Mouse (Mus musculus): ENCODE measurements at regions not wholly inside any gene's neighbourhood (a gene's known extent, or its start where the extent isn't known, plus 50 kb on each side); places are given as distances from the start of the nearest gene placed in this dataset.

DNA sequence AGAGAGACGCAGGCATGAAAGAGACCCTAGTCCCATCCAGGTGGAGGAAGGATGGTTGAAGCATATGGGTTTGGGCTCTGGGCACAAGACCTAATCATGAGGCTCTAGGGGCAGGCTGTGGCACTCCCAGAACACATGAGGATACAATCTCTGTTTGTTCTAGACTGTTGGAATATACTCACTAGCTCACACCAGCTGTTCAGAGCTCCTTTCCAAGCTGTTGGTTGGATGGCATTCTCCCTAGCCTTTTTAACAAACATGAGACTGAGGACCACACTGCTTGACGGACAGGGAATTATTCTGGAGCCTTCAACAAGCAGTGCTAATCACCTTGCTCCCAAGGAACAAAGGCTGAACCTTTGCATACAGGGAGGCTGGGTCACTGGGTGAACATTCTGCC, 263.6 kb downstream of the Qk start:
- Histone ChIP-seq H3K36me3 (replicated peaks in 1 of 2; ENCODE audit: control insufficient read depth in 1 of 2, insufficient read depth in 1 of 2, low read length in 1 of 2) (no peaks in the 10 kb centered on the region), H3K9ac (ENCODE audit: insufficient read depth, low read depth) (no peak overlapping the region), H3K9me3 (replicated peaks; ENCODE audit: low read length) (no peaks in the 10 kb centered on the region), H3K4me2 (ENCODE audit: insufficient read depth, low read depth, poor library complexity, severe bottlenecking) (no peak overlapping the region), H3K4me3 (replicated peaks in 1 of 3; ENCODE audit: low read depth in 2 of 3, low read length in 2 of 3, poor library complexity in 1 of 3) (no peak overlapping the region), H3K27ac (ENCODE audit: insufficient read depth, low read depth) (no peak overlapping the region), H3K79me2 (replicated peaks; ENCODE audit: control insufficient read depth, extremely low read depth, insufficient read depth, poor library complexity, severe bottlenecking) (no peaks in the 10 kb centered on the region), H3K27me3 (replicated peaks) (no peaks in the 10 kb centered on the region), H3K4me1 (ENCODE audit: control insufficient read depth in 1 of 2, insufficient read depth in 2 of 2) (peaks cover 3 to 12% of the 10 kb centered on the region in 2 experiments; a peak in 3 of 4 replicates)
- in situ Hi-C loops (cut with MboI; ENCODE audit: low pct_ligation_motif_present, low pct_unique_long_range_greater_than_20kb, low sequenced_read_pairs) (no loop called here), dilution Hi-C loops (cut with MboI; ENCODE audit: extremely low pct_ligation_motif_present, extremely low pct_unique_long_range_greater_than_20kb, low sequenced_read_pairs) (no loop called here)
- TF ChIP-seq GABPA (IDR thresholded peaks at IDR 0.05; ENCODE audit: insufficient replicate concordance, low read depth, low read length), result no peak
- no peak for TF ChIP-seq MAFK (IDR thresholded peaks at IDR 0.05; ENCODE audit: insufficient replicate concordance, low read length)
- no peak for TF ChIP-seq SIN3A (IDR thresholded peaks at IDR 0.05; ENCODE audit: low read length)
- TF ChIP-seq ELF1 (IDR thresholded peaks at IDR 0.05; ENCODE audit: low read depth, low read length), result no peak
- TF ChIP-seq EP300 (IDR thresholded peaks at IDR 0.05; ENCODE audit: low read length), result no peak
- TF ChIP-seq RAD21 (IDR thresholded peaks at IDR 0.05; ENCODE audit: low read depth, low read length), result no peak
- no peak for TF ChIP-seq ZC3H11A (IDR thresholded peaks at IDR 0.05; ENCODE audit: low read depth, low read length)
- no peak for TF ChIP-seq IRF4 (IDR thresholded peaks at IDR 0.05; ENCODE audit: low read depth, low read length)
- no peak for TF ChIP-seq ZKSCAN1 (IDR thresholded peaks at IDR 0.05; ENCODE audit: borderline replicate concordance, low read depth, low read length)
- no peak for TF ChIP-seq PAX5 (IDR thresholded peaks at IDR 0.05; ENCODE audit: low read length)
- no peak for TF ChIP-seq NELFE (IDR thresholded peaks at IDR 0.05; ENCODE audit: low read depth, low read length)
- TF ChIP-seq TBP (conservative IDR thresholded peaks at IDR 0.05; ENCODE audit: low read depth, low read length), result no peak
- TF ChIP-seq MAX (IDR thresholded peaks at IDR 0.05; ENCODE audit: low read length), result no peak
- no peak for DNase-seq (ENCODE audit: extremely low read depth)

DNA sequence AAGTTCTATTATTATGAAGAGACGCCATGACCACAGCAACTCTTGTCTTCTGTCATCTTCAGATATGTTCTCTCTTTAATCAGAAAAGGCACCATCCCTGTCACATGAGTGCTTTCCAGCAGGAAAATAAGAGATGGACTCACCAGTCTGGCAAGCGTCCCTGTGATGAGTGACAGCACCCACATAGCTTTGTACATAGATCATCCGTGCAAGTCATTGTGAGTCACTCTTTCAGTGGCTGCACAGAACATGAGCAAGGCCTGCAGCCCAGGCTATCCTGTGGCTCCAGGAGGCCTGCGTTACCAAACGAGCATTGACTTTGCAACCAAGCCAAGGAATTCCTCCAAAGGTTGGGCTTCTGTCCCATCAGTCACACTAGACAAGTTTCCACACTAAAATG, 265.3 kb downstream of the Qk start:
- no peak overlapping the region for H3K9ac ChIP-seq (ENCODE audit: insufficient read depth, low read depth)
- H3K36me3 ChIP-seq (replicated peaks in 1 of 2; ENCODE audit: control insufficient read depth in 1 of 2, insufficient read depth in 1 of 2, low read length in 1 of 2), result no peaks in the 10 kb centered on the region
- no peak for TF ChIP-seq ZKSCAN1 (IDR thresholded peaks at IDR 0.05; ENCODE audit: borderline replicate concordance, low read depth, low read length)
- no peak for TF ChIP-seq ELF1 (IDR thresholded peaks at IDR 0.05; ENCODE audit: low read depth, low read length)
- TF ChIP-seq SMC3 (IDR thresholded peaks at IDR 0.05; ENCODE audit: low read depth, low read length), result no peak
- no peak for TF ChIP-seq GABPA (IDR thresholded peaks at IDR 0.05; ENCODE audit: insufficient replicate concordance, low read depth, low read length)
- no peak for TF ChIP-seq JUND (conservative IDR thresholded peaks at IDR 0.05; ENCODE audit: low read depth, low read length)
- TF ChIP-seq TCF12 (IDR thresholded peaks at IDR 0.05; ENCODE audit: low read depth, low read length), result no peak
- TF ChIP-seq POLR2AphosphoS2 (IDR thresholded peaks at IDR 0.05; ENCODE audit: low read depth, low read length), result no peak
- no peak overlapping the region for H3K4me3 ChIP-seq (replicated peaks in 1 of 3; ENCODE audit: low read depth in 2 of 3, low read length in 2 of 3, poor library complexity in 1 of 3)
- in situ Hi-C loops (cut with MboI; ENCODE audit: low pct_ligation_motif_present, low pct_unique_long_range_greater_than_20kb, low sequenced_read_pairs), result no loop called here
- no peaks in the 10 kb centered on the region for H3K79me2 ChIP-seq (replicated peaks; ENCODE audit: control insufficient read depth, extremely low read depth, insufficient read depth, poor library complexity, severe bottlenecking)
- H3K4me2 ChIP-seq (ENCODE audit: insufficient read depth, low read depth, poor library complexity, severe bottlenecking), result no peak overlapping the region
- DNase-seq (ENCODE audit: extremely low read depth), result no peak
- dilution Hi-C loops (cut with MboI; ENCODE audit: extremely low pct_ligation_motif_present, extremely low pct_unique_long_range_greater_than_20kb, low sequenced_read_pairs), result no loop called here
- no peaks in the 10 kb centered on the region; a peak in 1 of 4 replicates for H3K4me1 ChIP-seq (ENCODE audit: control insufficient read depth in 1 of 2, insufficient read depth in 2 of 2)
- H3K9me3 ChIP-seq (replicated peaks; ENCODE audit: low read length), result no peaks in the 10 kb centered on the region
- no peak overlapping the region for H3K27ac ChIP-seq (ENCODE audit: insufficient read depth, low read depth)
- H3K27me3 ChIP-seq (replicated peaks), result no peaks in the 10 kb centered on the region
